9 mouse cellular contexts compared by ENCODE assay signal in the genomic region with DNA sequence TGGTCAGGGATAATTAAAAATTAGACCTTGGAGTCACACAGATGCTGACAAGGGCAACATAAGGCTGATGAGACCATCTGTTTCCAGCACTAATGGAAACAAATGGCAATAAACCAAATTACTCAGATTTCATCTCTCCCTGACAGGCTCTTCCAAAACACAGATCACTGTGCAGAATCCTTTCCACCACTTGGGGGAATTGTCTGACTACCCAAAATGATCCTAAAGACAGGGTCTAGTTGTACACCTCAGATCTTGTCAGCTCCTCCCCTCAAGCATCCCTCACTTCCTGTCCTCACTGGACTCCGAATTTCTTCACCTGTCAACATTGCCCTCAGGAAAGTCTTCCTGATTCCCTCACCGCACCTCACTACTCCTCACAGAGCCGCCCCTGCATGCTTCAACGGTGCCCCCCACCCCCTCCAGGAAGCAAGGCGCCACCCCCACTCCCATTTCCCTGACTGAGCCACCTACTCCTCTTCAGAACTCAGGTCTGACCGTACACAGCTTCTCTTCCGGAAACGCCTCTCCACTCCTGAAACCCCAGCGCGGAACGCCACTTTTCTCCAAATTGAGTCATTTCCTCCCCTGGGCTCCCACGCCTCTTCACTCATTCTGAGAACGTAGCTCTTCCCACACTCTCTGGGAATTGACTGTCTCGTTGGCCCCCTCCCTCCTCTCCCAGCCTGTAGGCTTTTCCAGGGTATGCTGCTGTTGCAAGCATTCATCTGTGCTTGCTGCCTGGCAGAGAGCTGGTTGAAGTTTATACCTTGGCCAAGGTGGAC.
DNase-seq lines count a peak whose midpoint lies in the region; ATAC-seq and TF ChIP-seq lines count a peak whose summit lies in the region.
"Had no signal": no experiment of that assay in that cellular context is flagged by ENCODE, and none has a peak within 500 bp of the region (broad histone marks: within the 10 kb centered on the region; RNA-seq: fewer than 3 reads in every experiment).

No protein-coding gene starts in this region.

- peak overlapping the region; percentile 15 for H3K4me3 ChIP-seq in heart, embryonic 13.5 days
- no peak overlapping the region for H3K4me3 ChIP-seq in midbrain, postnatal 0 days (ENCODE audit: low read depth, low read length)
- H3K4me3 ChIP-seq in midbrain, embryonic 15.5 days = no peak overlapping the region
- H3K4me3 ChIP-seq in stomach, postnatal 0 days (ENCODE audit: low read depth, low read length) = no peak overlapping the region
- H3K4me3 ChIP-seq: erythroblast, embryonic 14.5 days had no signal

- H3K27me3 ChIP-seq in heart, embryonic 13.5 days (replicated peaks) = no peaks in the 10 kb centered on the region
- no peaks in the 10 kb centered on the region for H3K27me3 ChIP-seq in midbrain, postnatal 0 days (ENCODE audit: insufficient read depth, low read length)
- no peaks in the 10 kb centered on the region for H3K27me3 ChIP-seq in midbrain, embryonic 15.5 days (replicated peaks)
- no peaks in the 10 kb centered on the region for H3K27me3 ChIP-seq in stomach, postnatal 0 days (ENCODE audit: control insufficient read depth, insufficient read depth, low read length)

- no peak for TF ChIP-seq CTCF in midbrain, postnatal 0 days (IDR thresholded peaks at IDR 0.05)
- TF ChIP-seq CTCF in stomach, postnatal 0 days (IDR thresholded peaks at IDR 0.05; ENCODE audit: low read depth) = no peak

- no peak for DNase-seq in heart, adult 18-20 months
- peak; percentile 42 for DNase-seq in midbrain, postnatal 0 days (ENCODE audit: low spot score)
- DNase-seq in kidney, postnatal 4 days = peak; percentile 20 to 29
- DNase-seq in stomach, postnatal 0 days (ENCODE audit: low spot score) = no peak
- no peak for DNase-seq in natural killer cell, adult 2 months (ENCODE audit: low spot score in 2 of 2)
- no peak for DNase-seq in embryo, embryonic 10.5 days (ENCODE audit: low spot score)

- WGBS in heart, embryonic 13.5 days = 33% methylated on average over 14 of the region's 14 CpGs
- WGBS in midbrain, postnatal 0 days = 66% methylated on average over 14 of the region's 14 CpGs
- 65% methylated on average over 14 of the region's 14 CpGs for WGBS in midbrain, embryonic 15.5 days
- 62% methylated on average over 14 of the region's 14 CpGs for WGBS in stomach, postnatal 0 days

- H3K9me3 ChIP-seq in heart, embryonic 13.5 days = no peaks in the 10 kb centered on the region
- no peaks in the 10 kb centered on the region for H3K9me3 ChIP-seq in midbrain, postnatal 0 days (ENCODE audit: low read length)
- no peaks in the 10 kb centered on the region for H3K9me3 ChIP-seq in midbrain, embryonic 15.5 days
- H3K9me3 ChIP-seq in stomach, postnatal 0 days (ENCODE audit: control insufficient read depth, low read length) = no peaks in the 10 kb centered on the region

- no peak overlapping the region for H3K9ac ChIP-seq in heart, embryonic 13.5 days
- no peak overlapping the region for H3K9ac ChIP-seq in midbrain, postnatal 0 days (replicated peaks; ENCODE audit: low read length, poor library complexity, severe bottlenecking)
- no peak overlapping the region for H3K9ac ChIP-seq in midbrain, embryonic 15.5 days
- H3K9ac ChIP-seq in stomach, postnatal 0 days (ENCODE audit: low read length) = no peak overlapping the region

- ATAC-seq in heart, embryonic 13.5 days (ENCODE audit: extremely low read depth, insufficient number of reproducible peaks, low FRiP score, low TSS enrichment) = no peak
- ATAC-seq in midbrain, postnatal 0 days (ENCODE audit: low FRiP score) = no peak
- ATAC-seq in midbrain, embryonic 15.5 days (replicated peaks) = no peak
- ATAC-seq in stomach, postnatal 0 days (ENCODE audit: low FRiP score, low TSS enrichment) = no peak

- peak overlapping the region; percentile 52 for H3K4me2 ChIP-seq in heart, embryonic 13.5 days
- H3K4me2 ChIP-seq in midbrain, postnatal 0 days (ENCODE audit: low read depth, low read length, poor library complexity, severe bottlenecking) = no peak overlapping the region; the same call in 1 of the 2 replicates
- H3K4me2 ChIP-seq in midbrain, embryonic 15.5 days = no peak overlapping the region
- H3K4me2 ChIP-seq in stomach, postnatal 0 days (replicated peaks; ENCODE audit: low read depth) = peak overlapping the region; percentile 14; the same call in 1 of the 2 replicates

- H3K27ac ChIP-seq in heart, embryonic 13.5 days (replicated peaks) = no peak overlapping the region
- H3K27ac ChIP-seq in midbrain, postnatal 0 days (ENCODE audit: low read depth, low read length) = no peak overlapping the region; the same call in 1 of the 2 replicates
- no peak overlapping the region for H3K27ac ChIP-seq in midbrain, embryonic 15.5 days
- H3K27ac ChIP-seq in stomach, postnatal 0 days (replicated peaks) = no peak overlapping the region

- H3K36me3 ChIP-seq in heart, embryonic 13.5 days = no peaks in the 10 kb centered on the region
- no peaks in the 10 kb centered on the region for H3K36me3 ChIP-seq in midbrain, postnatal 0 days (ENCODE audit: insufficient read depth, low read length)
- no peaks in the 10 kb centered on the region for H3K36me3 ChIP-seq in midbrain, embryonic 15.5 days (replicated peaks)
- no peaks in the 10 kb centered on the region for H3K36me3 ChIP-seq in stomach, postnatal 0 days (ENCODE audit: control insufficient read depth, insufficient read depth, low read length)

- no peak for TF ChIP-seq EP300 in stomach, postnatal 0 days (optimal IDR thresholded peaks at IDR 0.05)

- H3K4me1 ChIP-seq in heart, embryonic 13.5 days = no peaks in the 10 kb centered on the region
- H3K4me1 ChIP-seq in midbrain, postnatal 0 days (ENCODE audit: insufficient read depth, low read length) = no peaks in the 10 kb centered on the region
- no peaks in the 10 kb centered on the region; the same call in 1 of the 2 replicates for H3K4me1 ChIP-seq in midbrain, embryonic 15.5 days
- H3K4me1 ChIP-seq in stomach, postnatal 0 days (replicated peaks; ENCODE audit: control insufficient read depth, insufficient read depth) = no peaks in the 10 kb centered on the region

Comparison
In these comparisons a context has a peak if more than half of its experiments do, and no peak if none do; other contexts are left out.
1. H3K4me2 ChIP-seq: peak in heart, embryonic 13.5 days (single experiment) and stomach, postnatal 0 days (single experiment); none in midbrain, postnatal 0 days (single experiment) and midbrain, embryonic 15.5 days (single experiment).
2. DNase-seq: peak in midbrain, postnatal 0 days (single experiment) and kidney, postnatal 4 days (2 of 2); none in heart, adult 18-20 months (0 of 2), stomach, postnatal 0 days (single experiment), natural killer cell, adult 2 months (0 of 2) and embryo, embryonic 10.5 days (single experiment).